Mouse (Mus musculus) embryonic facial prominence, embryonic 12.5 days (tissue): ENCODE measurements around the gene Ercc5. TPM values are rescaled to one million over a fixed set of nuclear protein-coding genes. Genes with fewer than 3 reads are reported as not detected.

Experiments used
- ATAC-seq: fragments of 200-750 bp; cut with Nextera tagmentation; 2 replicates; pipeline ENCODE4 v1.8.0; 2017; ENCODE audit not compliant: insufficient number of reproducible peaks, insufficient read depth, low FRiP score, low TSS enrichment
- H3K27ac ChIP-seq: fragments of 300-500 bp; sonication (generic); 2 replicates; pipeline ENCODE4 v1.5.1; 2016; ENCODE audit warnings: mild to moderate bottlenecking
- H3K27me3 ChIP-seq: fragments of 300-500 bp; sonication (generic); 2 replicates; pipeline ENCODE4 v1.6.1; 2016; ENCODE audit warnings: mild to moderate bottlenecking, moderate library complexity
- H3K36me3 ChIP-seq: fragments of 300-500 bp; sonication (generic); 2 replicates; pipeline ENCODE4 v1.6.1; 2016; ENCODE audit warnings: mild to moderate bottlenecking
- H3K4me1 ChIP-seq: fragments of 300-500 bp; sonication (generic); 2 replicates; pipeline ENCODE4 v1.6.1; 2016
- H3K4me2 ChIP-seq: fragments of 300-500 bp; sonication (generic); replicated peaks from 2 replicates; pipeline ENCODE4 v1.6.1; 2016; ENCODE audit warnings: mild to moderate bottlenecking, moderate library complexity
- H3K4me3 ChIP-seq: fragments of 300-500 bp; sonication (generic); 2 replicates; pipeline ENCODE4 v1.5.1; 2016; ENCODE audit warnings: mild to moderate bottlenecking
- H3K9ac ChIP-seq: fragments of 300-500 bp; sonication (generic); 2 replicates; pipeline ENCODE4 v1.6.1; 2016; ENCODE audit warnings: mild to moderate bottlenecking, moderate library complexity
- H3K9me3 ChIP-seq: fragments of 300-500 bp; sonication (generic); 2 replicates; pipeline ENCODE4 v1.6.1; 2016; ENCODE audit warnings: mild to moderate bottlenecking, moderate library complexity
- WGBS: fragments of 180-500 bp; shearing (Covaris S2); methylation state at CpG from one replicate; pipeline ENCODE4 v1.1.7; 2016; 5-methylcytosine and 5-hydroxymethylcytosine counted together
- polyA plus RNA-seq: library from polyadenylated mRNA; unstranded; fragments of >200 nt; fragmentation: Nextera tagmentation; extraction: Ambion mirVana; gene quantifications from 2 replicates; pipeline ENCODE4 v1.2.1, GENCODE M21; 2016

The Ercc5 gene
- polyA plus RNA-seq, 1 experiment from 2014 or later, result 35.9 TPM

GRCm38 (mm10) chr1:44186396-44186795 lies 38.9 kb downstream of the Ercc5 start:
- Histone ChIP-seq H3K27ac (no peak overlapping the region), H3K4me3 (no peak overlapping the region), H3K27me3 (no peaks in the 10 kb centered on the region), H3K36me3 (peaks cover 5% of the 10 kb centered on the region), H3K4me1 (no peaks in the 10 kb centered on the region), H3K9me3 (no peaks in the 10 kb centered on the region), H3K4me2 (no peak overlapping the region), H3K9ac (no peak overlapping the region)
- no peak for ATAC-seq

GRCm38 (mm10) chr1:44198273-44199171 lies 51.0 kb downstream of the Ercc5 start:
- peak; percentile 22; the same call in 1 of the 2 replicates for ATAC-seq
- WGBS, result 14% methylated on average over 47 of the region's 47 CpGs
- H3K4me3 ChIP-seq, result peak overlapping the region; percentile 38

GRCm38 (mm10) chr1:44202876-44203275 lies 55.3 kb downstream of the Ercc5 start:
- WGBS, result 87% methylated on average over 15 of the region's 15 CpGs

More at GRCm38 (mm10) chr1:44198273-44199171, 51.0 kb downstream of the Ercc5 start:
- no peaks in the 10 kb centered on the region for H3K27me3 ChIP-seq
- H3K9ac ChIP-seq, result peak overlapping the region; percentile 17; the same call in 1 of the 2 replicates
- no peaks in the 10 kb centered on the region for H3K36me3 ChIP-seq
- H3K9me3 ChIP-seq, result no peaks in the 10 kb centered on the region
- peak overlapping the region; percentile 91 for H3K4me2 ChIP-seq
- H3K27ac ChIP-seq, result no peak overlapping the region
- no peaks in the 10 kb centered on the region for H3K4me1 ChIP-seq

GRCm38 (mm10) chr1:44214443-44214842 lies 66.9 kb downstream of the Ercc5 start:
- 61% methylated on average over 2 of the region's 2 CpGs for WGBS
- no peak overlapping the region for H3K9ac ChIP-seq
- no peaks in the 10 kb centered on the region for H3K4me1 ChIP-seq
- no peaks in the 10 kb centered on the region for H3K27me3 ChIP-seq
- H3K4me3 ChIP-seq, result no peak overlapping the region
- H3K9me3 ChIP-seq, result no peaks in the 10 kb centered on the region
- H3K36me3 ChIP-seq, result no peaks in the 10 kb centered on the region
- H3K4me2 ChIP-seq, result no peak overlapping the region
- ATAC-seq, result no peak
- H3K27ac ChIP-seq, result no peak overlapping the region

More at GRCm38 (mm10) chr1:44202876-44203275, 55.3 kb downstream of the Ercc5 start:
- Histone ChIP-seq H3K4me2 (no peak overlapping the region), H3K9me3 (no peaks in the 10 kb centered on the region), H3K36me3 (no peaks in the 10 kb centered on the region), H3K27me3 (no peaks in the 10 kb centered on the region), H3K27ac (no peak overlapping the region), H3K4me3 (no peak overlapping the region), H3K9ac (no peak overlapping the region), H3K4me1 (no peaks in the 10 kb centered on the region)
- no peak for ATAC-seq

- no peaks in the 10 kb centered on the region for H3K9me3 ChIP-seq
- no peak overlapping the region for H3K4me3 ChIP-seq
- ATAC-seq, result no peak
- H3K9ac ChIP-seq, result no peak overlapping the region
- 65% methylated on average over 2 of the region's 2 CpGs for WGBS
- H3K36me3 ChIP-seq, result no peaks in the 10 kb centered on the region
- no peaks in the 10 kb centered on the region for H3K4me1 ChIP-seq
- H3K27me3 ChIP-seq, result no peaks in the 10 kb centered on the region
- no peak overlapping the region for H3K27ac ChIP-seq
- no peak overlapping the region for H3K4me2 ChIP-seq
These were observed 69.0 kb downstream of the Ercc5 start for GRCm38 (mm10) chr1:44216352-44217116.

GRCm38 (mm10) chr1:44217118-44217517 lies 69.6 kb downstream of the Ercc5 start:
- Histone ChIP-seq H3K9ac (no peak overlapping the region), H3K9me3 (no peaks in the 10 kb centered on the region), H3K4me2 (no peak overlapping the region), H3K4me1 (no peaks in the 10 kb centered on the region), H3K36me3 (no peaks in the 10 kb centered on the region), H3K27ac (no peak overlapping the region), H3K4me3 (no peak overlapping the region), H3K27me3 (no peaks in the 10 kb centered on the region)
- ATAC-seq, result no peak
- 66% methylated on average over 2 of the region's 2 CpGs for WGBS

GRCm38 (mm10) chr1:44218876-44219275 lies 71.3 kb downstream of the Ercc5 start, which contains the start of gene Mettl21e:
TSS of gene Mettl21e (minus strand) at chr1:44218961.
- Histone ChIP-seq H3K9me3 (no peaks in the 10 kb centered on the region), H3K4me1 (no peaks in the 10 kb centered on the region), H3K27ac (no peak within 1 kb of the TSS), H3K4me2 (no peak within 1 kb of the TSS), H3K4me3 (no peak within 1 kb of the TSS), H3K9ac (no peak within 1 kb of the TSS), H3K27me3 (no peaks in the 10 kb centered on the region), H3K36me3 (no peaks in the 10 kb centered on the region)
- ATAC-seq, result no peak
- 67% methylated on average over 1 of the region's 1 CpGs for WGBS

GRCm38 (mm10) chr1:44229044-44229443 lies 81.5 kb downstream of the Ercc5 start:
- no peaks in the 10 kb centered on the region for H3K4me1 ChIP-seq
- H3K27ac ChIP-seq, result no peak overlapping the region
- H3K9me3 ChIP-seq, result no peaks in the 10 kb centered on the region
- ATAC-seq, result no peak
- H3K4me2 ChIP-seq, result no peak overlapping the region
- no peaks in the 10 kb centered on the region for H3K27me3 ChIP-seq
- H3K36me3 ChIP-seq, result no peaks in the 10 kb centered on the region
- WGBS, result 56% methylated on average over 2 of the region's 2 CpGs
- H3K9ac ChIP-seq, result no peak overlapping the region
- no peak overlapping the region for H3K4me3 ChIP-seq

Other genes with a start within 250 kb of the Ercc5 start
- gene Tpp2, start 214.1 kb upstream of the Ercc5 start, polyA plus RNA-seq, result 67.0 and 67.8 TPM in 2 replicates
- gene Mettl21c, start 127.7 kb upstream of the Ercc5 start, polyA plus RNA-seq, result 0.61 and 0.87 TPM in 2 replicates
- gene Gm8251, start 85.8 kb upstream of the Ercc5 start, polyA plus RNA-seq, result 0.03 and 0.06 TPM in 2 replicates
- gene Tex30, start 45.3 kb upstream of the Ercc5 start, polyA plus RNA-seq, result 76.1 and 79.0 TPM in 2 replicates
- 69.9 and 80.1 TPM in 2 replicates for gene Kdelc1, start 28.9 kb upstream of the Ercc5 start, polyA plus RNA-seq
- 26.4 and 31.5 TPM in 2 replicates for gene Bivm, start 28.8 kb upstream of the Ercc5 start, polyA plus RNA-seq
- 0.05 TPM in 1 of 2 replicates, not detected in the other for gene Mettl21e, start 71.2 kb downstream of the Ercc5 start, polyA plus RNA-seq